Mouse (Mus musculus): ENCODE data around the gene Arhgef10l.

GRCm38 (mm10) chr4:140701049-140701715, 35.4 kb upstream of the Arhgef10l start:
- peak; percentile 41; the same call in 1 of the 2 replicates for TF ChIP-seq CTCF (IDR thresholded peaks at IDR 0.05; ENCODE audit: low read depth, low read length)
- 0 out of 2 replicates have a peak, but pooled peaks have one; percentile 3 for TF ChIP-seq POLR2A (IDR thresholded peaks at IDR 0.05; ENCODE audit: extremely low read depth, insufficient read depth, low read length)

Measured in liver, adult 2 months (tissue).